Mouse (Mus musculus) cerebellum, postnatal 25 days (tissue): Measurements from ENCODE around the gene Rhod.
A peak's percentile ranks its signal among the peaks of the same experiment; 100 is the strongest.
"Not testable (repeated sequence)": the region's sequence is repeated elsewhere in the genome, so short reads cannot be mapped to it uniquely, and the experiment has no call there.

ENCODE experiments used
- DNase-seq, 2 experiments: peaks; one replicate each; pipeline ENCODE4 v3.0.0; 2021; ENCODE audit warnings: mixed read lengths in 2 of 2

Rhod gene

DNA sequence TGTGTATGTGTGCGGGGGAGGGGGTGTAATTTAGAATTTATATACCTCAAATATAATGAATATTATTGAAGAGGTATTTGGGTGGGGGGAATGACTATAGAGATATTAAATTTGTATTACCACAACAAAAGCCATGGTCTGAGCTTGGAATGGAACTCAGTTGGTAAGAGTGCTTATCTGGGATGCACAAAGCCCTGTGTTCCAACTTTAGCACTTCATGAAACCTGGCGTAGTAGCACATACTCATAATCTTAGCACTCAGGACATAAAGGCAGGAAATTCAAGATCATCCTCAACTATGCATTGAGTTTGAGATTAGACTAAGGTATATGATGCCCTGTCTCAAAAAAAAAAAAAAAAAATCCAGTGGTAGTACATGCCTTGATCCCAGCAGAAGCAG lies 34.4 kb downstream of the Rhod start:
- no peak for DNase-seq

DNA sequence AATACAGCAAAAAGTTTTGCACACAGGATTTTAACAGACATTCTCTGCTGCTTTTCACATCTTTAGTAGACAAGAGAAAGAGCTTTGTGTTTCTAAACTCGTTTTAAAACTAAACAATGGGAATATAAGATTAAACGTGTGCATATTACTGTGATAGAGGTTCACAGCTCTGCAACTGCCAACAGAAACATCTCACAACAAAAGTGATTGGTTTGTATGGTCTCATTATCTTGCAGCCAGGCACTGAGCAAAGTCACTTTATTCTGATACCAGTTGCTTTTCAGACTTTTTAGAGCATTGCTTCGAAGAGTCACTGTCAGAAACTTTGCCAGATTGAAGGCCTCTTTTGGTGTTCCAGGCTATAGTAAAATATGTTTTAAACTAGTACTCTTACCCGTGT lies 40.3 kb downstream of the Rhod start:
- DNase-seq, result no peak

DNA sequence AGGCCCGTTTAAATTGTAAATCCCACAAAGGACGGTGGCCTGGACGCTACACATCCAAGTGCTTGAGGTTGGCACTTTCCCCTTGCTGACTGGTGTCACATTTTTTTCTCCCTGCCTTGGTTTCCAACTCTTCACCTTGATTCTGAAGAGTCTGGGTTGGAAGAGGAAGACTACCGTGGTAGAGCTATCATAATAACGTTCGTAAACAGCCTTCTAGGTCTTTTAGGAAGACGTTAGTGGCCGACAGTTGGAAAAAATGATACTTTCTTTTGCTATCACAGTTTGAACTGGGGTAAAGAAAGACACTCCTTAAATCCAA lies 40.6 kb downstream of the Rhod start:
- DNase-seq, result no peak

DNA sequence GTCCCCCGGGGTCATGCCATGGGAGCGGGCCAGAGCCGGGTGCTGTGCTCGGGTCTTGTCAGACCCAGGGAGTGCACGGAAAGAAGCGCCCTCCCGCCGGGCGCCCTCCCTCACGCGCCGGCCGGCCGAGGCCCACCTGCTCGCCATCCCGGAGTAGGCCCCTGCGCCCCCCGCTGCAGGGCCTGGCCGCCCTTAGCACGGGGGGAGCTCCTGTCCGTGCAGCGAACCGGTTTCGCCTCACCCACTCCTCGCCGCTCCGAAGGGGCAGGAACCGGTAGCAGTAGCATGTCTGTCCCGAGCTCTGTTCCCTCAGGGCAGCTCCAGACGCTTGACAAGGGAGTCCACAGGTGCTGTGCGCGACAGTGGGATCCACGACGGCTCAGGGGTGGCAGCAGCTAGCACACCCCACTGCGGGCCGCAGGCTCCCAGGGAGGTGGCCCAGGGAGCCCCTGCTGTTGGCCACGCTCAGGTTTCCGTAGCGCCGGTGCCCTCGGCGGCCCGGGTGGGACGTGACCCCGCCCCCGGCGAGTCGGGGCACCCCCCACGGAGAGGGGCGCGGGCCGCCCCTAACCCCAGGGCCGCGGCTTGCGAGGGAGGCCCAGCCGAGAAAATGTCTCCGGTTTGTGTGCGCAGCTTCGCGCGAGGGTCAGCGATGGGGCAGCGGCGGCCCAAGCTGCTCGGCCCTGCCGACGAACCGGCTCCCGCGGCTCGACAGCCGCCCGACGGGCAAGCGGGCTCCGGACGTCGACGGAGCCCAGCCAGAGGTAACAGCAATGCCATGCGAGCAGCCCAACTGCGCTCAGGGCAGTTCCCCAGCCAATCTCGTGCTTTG lies 41.2 kb downstream of the Rhod start, which contains the start of gene Kdm2a:
TSS of gene Kdm2a (minus strand) at position 488 of the 832 bp plus-strand sequence.
- DNase-seq, result peak; percentile 66 to 73

GRCm38 (mm10) chr19:4396998-4397797 lies 42.0 kb downstream of the Rhod start:
- peak; percentile 96 to 98 for DNase-seq

DNA sequence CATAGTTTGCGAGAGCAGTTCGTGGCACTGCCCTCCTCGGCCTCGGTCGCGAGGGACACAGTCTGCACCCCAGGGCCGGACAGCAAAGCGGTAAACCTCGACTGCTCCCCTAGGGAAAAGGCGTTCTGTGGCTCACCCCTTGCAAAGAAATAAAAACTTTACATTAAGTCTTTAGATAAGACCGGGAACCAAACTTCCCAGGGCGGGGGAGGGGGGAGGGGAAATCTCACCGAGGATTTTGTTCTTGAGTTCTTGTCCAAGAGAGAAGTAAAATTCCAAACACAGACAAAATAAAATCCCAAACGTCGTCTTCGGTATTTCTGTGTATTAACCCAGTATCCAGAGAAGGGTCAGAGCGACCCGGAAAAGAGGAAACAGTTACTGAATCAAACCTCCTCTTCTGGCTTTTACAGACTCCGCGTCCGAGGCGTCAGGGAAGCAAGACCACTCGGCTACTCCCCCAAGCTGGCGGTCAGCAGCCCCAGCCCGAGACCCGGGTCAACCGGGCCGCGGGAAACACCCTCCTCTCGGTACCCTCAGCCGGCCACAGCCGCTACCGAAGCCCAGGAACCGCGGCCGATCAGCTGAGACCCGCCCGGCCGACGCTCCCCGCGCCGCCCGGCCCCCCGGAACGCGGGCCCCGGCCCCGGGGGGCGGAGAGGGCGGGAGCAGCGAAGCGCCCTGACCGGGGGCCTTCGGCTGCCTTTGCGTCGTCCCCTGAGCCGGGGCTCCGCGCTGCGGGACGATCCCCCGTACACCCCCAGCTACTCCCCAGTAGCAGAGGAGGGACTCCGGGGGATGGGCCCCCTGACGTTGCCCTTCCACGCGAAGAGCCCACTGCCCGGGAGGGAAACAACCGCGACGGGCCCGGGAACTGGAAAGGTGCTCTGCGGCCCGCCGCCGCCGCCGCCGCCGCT lies 42.9 kb downstream of the Rhod start:
- peak; percentile 55 to 62 for DNase-seq

- DNase-seq, result no peak
Observed at GRCm38 (mm10) chr19:4387276-4387675, 52.0 kb downstream of the Rhod start.

GRCm38 (mm10) chr19:4385026-4385425 lies 54.2 kb downstream of the Rhod start:
- no peak for DNase-seq

GRCm38 (mm10) chr19:4384322-4384721 lies 54.9 kb downstream of the Rhod start:
- no peak for DNase-seq

DNA sequence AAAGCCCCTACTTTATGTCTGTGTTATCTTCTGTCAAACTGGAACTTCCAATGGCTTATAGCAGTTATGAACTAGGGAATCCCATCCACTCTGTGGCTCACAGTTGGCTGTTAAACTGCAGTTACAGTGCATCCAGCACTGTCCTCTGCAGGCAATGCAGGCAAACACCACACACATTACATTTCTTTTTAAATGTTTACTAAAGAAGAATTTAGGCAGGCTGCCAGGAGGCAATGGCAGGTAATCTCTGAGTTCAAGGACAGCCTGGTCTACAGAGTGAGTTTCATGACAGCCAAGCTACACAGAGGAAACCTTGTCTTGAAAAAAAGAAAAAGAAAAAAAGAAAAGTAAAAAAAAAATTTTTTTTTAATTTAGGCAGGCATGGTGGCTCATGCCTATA lies 55.9 kb downstream of the Rhod start:
- no peak for DNase-seq

DNA sequence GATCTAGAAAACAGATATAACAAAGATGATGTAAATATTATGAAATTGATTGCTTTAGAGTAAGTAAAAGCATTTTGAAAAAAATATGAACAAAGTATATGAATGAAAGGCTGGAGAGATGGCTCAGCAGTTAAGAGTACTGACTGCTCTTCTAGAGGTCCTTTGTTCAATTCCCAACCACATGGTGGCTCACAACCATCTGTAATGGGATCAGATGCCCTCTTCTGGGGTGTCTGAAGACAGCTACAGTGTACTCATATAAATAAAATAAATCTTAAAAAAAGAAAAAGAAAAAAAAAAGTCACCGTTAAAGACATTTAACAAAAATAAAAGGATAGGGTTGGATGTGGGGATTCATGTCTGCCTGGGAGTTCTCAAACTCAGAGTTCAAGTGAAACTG lies 56.9 kb downstream of the Rhod start:
- not testable (repeated sequence) for DNase-seq
